Mouse (Mus musculus) forebrain, embryonic 16.5 days (tissue): ENCODE measurements around the gene Cfc1. TPM values are rescaled to one million over a fixed set of nuclear protein-coding genes. Genes with fewer than 3 reads are reported as not detected.
"Not testable (repeated sequence)": the region's sequence is repeated elsewhere in the genome, so short reads cannot be mapped to it uniquely, and the experiment has no call there.

Experiments used
- ATAC-seq: fragments of 200-750 bp; cut with Nextera tagmentation; 2 replicates; pipeline ENCODE4 v1.8.0; 2017; ENCODE audit warnings: mild to moderate bottlenecking, moderate library complexity
- H3K27ac ChIP-seq: fragments of 300-500 bp; sonication (generic); 2 replicates; pipeline ENCODE4 v1.5.1; 2014; ENCODE audit warnings: low read length, control low read depth
- H3K27me3 ChIP-seq: fragments of 300-500 bp; sonication (generic); replicated peaks from 2 replicates; pipeline ENCODE4 v1.6.1; 2014; ENCODE audit warnings: low read length; ENCODE audit not compliant: control insufficient read depth, insufficient read depth
- H3K36me3 ChIP-seq: fragments of 300-500 bp; sonication (generic); 2 replicates; pipeline ENCODE4 v1.6.1; 2014; ENCODE audit not compliant: control insufficient read depth, insufficient read depth
- H3K4me1 ChIP-seq: fragments of 300-500 bp; sonication (generic); replicated peaks from 2 replicates; pipeline ENCODE4 v1.6.1; 2014; ENCODE audit warnings: low read length; ENCODE audit not compliant: control insufficient read depth, insufficient read depth
- H3K4me2 ChIP-seq: fragments of 300-500 bp; sonication (generic); 2 replicates; pipeline ENCODE4 v1.6.1; 2014; ENCODE audit warnings: mild to moderate bottlenecking, low read length, control low read depth
- H3K4me3 ChIP-seq: fragments of 300-500 bp; sonication (generic); replicated peaks from 2 replicates; pipeline ENCODE4 v1.5.1; 2014; ENCODE audit warnings: mild to moderate bottlenecking, low read length, control low read depth
- H3K9ac ChIP-seq: fragments of 300-500 bp; sonication (generic); replicated peaks from 2 replicates; pipeline ENCODE4 v1.6.1; 2014; ENCODE audit warnings: low read depth, low read length, control low read depth
- H3K9me3 ChIP-seq: fragments of 300-500 bp; sonication (generic); 2 replicates; pipeline ENCODE4 v1.6.1; 2016; ENCODE audit warnings: low read length; ENCODE audit not compliant: control insufficient read depth
- WGBS: fragments of 180-500 bp; shearing (Covaris S2); extraction: QIAGEN DNeasy Blood & Tissue Kit; methylation state at CpG from one replicate; pipeline ENCODE4 v1.1.7; 2014; 5-methylcytosine and 5-hydroxymethylcytosine counted together
- polyA plus RNA-seq: library from polyadenylated mRNA; unstranded; fragments of >200 nt; fragmentation: Nextera tagmentation; extraction: Ambion mirVana; gene quantifications from 2 replicates; pipeline ENCODE4 v1.2.1, GENCODE M21; 2015

Gene Cfc1
- polyA plus RNA-seq, 1 experiment from 2014 or later: 0.49 TPM

GRCm38 (mm10) chr1:34511027-34511426 is 24.4 kb upstream of the Cfc1 start:
- ATAC-seq: peak; percentile 12; the same call in 1 of the 2 replicates
- Histone ChIP-seq H3K9me3 (no peaks in the 10 kb centered on the region), H3K36me3 (no peaks in the 10 kb centered on the region), H3K4me1 (no peaks in the 10 kb centered on the region), H3K4me2 (no peak overlapping the region), H3K27ac (no peak overlapping the region), H3K27me3 (no peaks in the 10 kb centered on the region), H3K4me3 (no peak overlapping the region), H3K9ac (no peak overlapping the region)
- WGBS: 5% methylated on average over 3 of the region's 3 CpGs

- Histone ChIP-seq H3K4me3 (no peak overlapping the region), H3K4me1 (no peaks in the 10 kb centered on the region), H3K9me3 (no peaks in the 10 kb centered on the region), H3K27ac (no peak overlapping the region), H3K27me3 (no peaks in the 10 kb centered on the region), H3K36me3 (no peaks in the 10 kb centered on the region), H3K4me2 (no peak overlapping the region), H3K9ac (no peak overlapping the region)
- no peak for ATAC-seq
- WGBS: 80% methylated on average over 4 of the region's 4 CpGs
These were observed 22.4 kb upstream of the Cfc1 start for GRCm38 (mm10) chr1:34513068-34513467.

GRCm38 (mm10) chr1:34516595-34516994 is 18.9 kb upstream of the Cfc1 start:
- no peaks in the 10 kb centered on the region for H3K4me1 ChIP-seq
- ATAC-seq: no peak
- H3K9me3 ChIP-seq: no peaks in the 10 kb centered on the region
- WGBS: 34% methylated on average over 5 of the region's 5 CpGs
- no peak overlapping the region for H3K4me2 ChIP-seq
- no peak overlapping the region for H3K4me3 ChIP-seq
- H3K27ac ChIP-seq: no peak overlapping the region
- no peaks in the 10 kb centered on the region for H3K27me3 ChIP-seq
- H3K36me3 ChIP-seq: no peaks in the 10 kb centered on the region
- no peak overlapping the region for H3K9ac ChIP-seq

GRCm38 (mm10) chr1:34517297-34517696 is 18.2 kb upstream of the Cfc1 start:
- not testable (repeated sequence) for H3K27ac ChIP-seq, H3K4me1 ChIP-seq, ATAC-seq, H3K4me2 ChIP-seq, H3K9me3 ChIP-seq, H3K36me3 ChIP-seq, H3K9ac ChIP-seq, H3K27me3 ChIP-seq, H3K4me3 ChIP-seq
- 77% methylated on average over 6 of the region's 6 CpGs for WGBS

- H3K4me2 ChIP-seq, H3K36me3 ChIP-seq, H3K27ac ChIP-seq, H3K9ac ChIP-seq, H3K27me3 ChIP-seq, H3K4me3 ChIP-seq, H3K4me1 ChIP-seq, H3K9me3 ChIP-seq, ATAC-seq: not testable (repeated sequence)
- WGBS: 56% methylated on average over 1 of the region's 1 CpGs
These were observed 17.7 kb upstream of the Cfc1 start for GRCm38 (mm10) chr1:34517797-34518196.

GRCm38 (mm10) chr1:34518259-34518658 is 17.2 kb upstream of the Cfc1 start:
- Histone ChIP-seq H3K4me2 (no peak overlapping the region), H3K36me3 (no peaks in the 10 kb centered on the region), H3K4me1 (no peaks in the 10 kb centered on the region), H3K9ac (no peak overlapping the region), H3K27me3 (no peaks in the 10 kb centered on the region), H3K4me3 (no peak overlapping the region), H3K9me3 (no peaks in the 10 kb centered on the region), H3K27ac (no peak overlapping the region)
- 73% methylated on average over 1 of the region's 1 CpGs for WGBS
- no peak for ATAC-seq

GRCm38 (mm10) chr1:34522205-34522849 is 13.1 kb upstream of the Cfc1 start:
- no peak overlapping the region for H3K27ac ChIP-seq
- WGBS: 87% methylated on average over 6 of the region's 6 CpGs

GRCm38 (mm10) chr1:34522850-34523244 is 12.6 kb upstream of the Cfc1 start:
- Histone ChIP-seq H3K4me3 (no peak overlapping the region), H3K9ac (no peak overlapping the region), H3K4me2 (no peak overlapping the region), H3K36me3 (no peaks in the 10 kb centered on the region), H3K27me3 (no peaks in the 10 kb centered on the region), H3K9me3 (no peaks in the 10 kb centered on the region), H3K27ac (no peak overlapping the region), H3K4me1 (no peaks in the 10 kb centered on the region)
- WGBS: 89% methylated on average over 3 of the region's 3 CpGs
- ATAC-seq: no peak

More at GRCm38 (mm10) chr1:34522205-34522849, 13.1 kb upstream of the Cfc1 start:
- Histone ChIP-seq H3K9ac (no peak overlapping the region), H3K4me1 (no peaks in the 10 kb centered on the region), H3K27me3 (no peaks in the 10 kb centered on the region), H3K4me3 (no peak overlapping the region), H3K4me2 (no peak overlapping the region), H3K9me3 (no peaks in the 10 kb centered on the region), H3K36me3 (no peaks in the 10 kb centered on the region)
- ATAC-seq: no peak

- no peak for ATAC-seq
- Histone ChIP-seq H3K27me3 (no peaks in the 10 kb centered on the region), H3K4me1 (no peaks in the 10 kb centered on the region), H3K4me2 (no peak overlapping the region), H3K36me3 (no peaks in the 10 kb centered on the region), H3K4me3 (no peak overlapping the region), H3K9ac (no peak overlapping the region), H3K9me3 (no peaks in the 10 kb centered on the region), H3K27ac (no peak overlapping the region)
- 71% methylated on average over 3 of the region's 3 CpGs for WGBS
These were observed 11.8 kb upstream of the Cfc1 start for GRCm38 (mm10) chr1:34523647-34524046.

GRCm38 (mm10) chr1:34534574-34534973 is 874 bp upstream of the Cfc1 start:
- not testable (repeated sequence) for H3K27ac ChIP-seq, H3K36me3 ChIP-seq, H3K4me1 ChIP-seq, ATAC-seq, H3K4me3 ChIP-seq, H3K4me2 ChIP-seq, H3K9ac ChIP-seq, H3K9me3 ChIP-seq
- 56% methylated on average over 3 of the region's 3 CpGs for WGBS
- H3K27me3 ChIP-seq: peaks cover 27% of the 10 kb centered on the region
